Mouse (Mus musculus) intestine, embryonic 16.5 days (tissue): ENCODE data around the gene Pln. TPM values are rescaled to one million over a fixed set of nuclear protein-coding genes. Genes with fewer than 3 reads are reported as not detected.

Source experiments
- ATAC-seq: fragments of 200-750 bp; cut with Nextera tagmentation; 2 replicates; pipeline ENCODE4 v1.8.0; 2017; ENCODE audit warnings: moderate TSS enrichment, moderate library complexity
- H3K27ac ChIP-seq: fragments of 300-500 bp; sonication (generic); 2 replicates; pipeline ENCODE4 v1.5.1; 2014; ENCODE audit warnings: mild to moderate bottlenecking, low read length
- H3K27me3 ChIP-seq: fragments of 300-500 bp; sonication (generic); replicated peaks from 2 replicates; pipeline ENCODE4 v1.6.1; 2014; ENCODE audit warnings: low read length, control low read depth, mixed read lengths; ENCODE audit not compliant: control insufficient read depth, insufficient read depth
- H3K36me3 ChIP-seq: fragments of 300-500 bp; sonication (generic); 2 replicates; pipeline ENCODE4 v1.6.1; 2014; ENCODE audit warnings: low read length, control low read depth; ENCODE audit not compliant: control insufficient read depth, insufficient read depth
- H3K4me1 ChIP-seq: fragments of 300-500 bp; sonication (generic); 2 replicates; pipeline ENCODE4 v1.6.1; 2014; ENCODE audit warnings: low read length, control low read depth, mixed read lengths; ENCODE audit not compliant: control insufficient read depth, insufficient read depth
- H3K4me2 ChIP-seq: fragments of 300-500 bp; sonication (generic); 2 replicates; pipeline ENCODE4 v1.6.1; 2014; ENCODE audit warnings: low read depth, low read length, control low read depth
- H3K4me3 ChIP-seq: fragments of 300-500 bp; sonication (generic); 2 replicates; pipeline ENCODE4 v1.5.1; 2014; ENCODE audit warnings: mild to moderate bottlenecking, low read length
- H3K9ac ChIP-seq: fragments of 300-500 bp; sonication (generic); 2 replicates; pipeline ENCODE4 v1.6.1; 2014; ENCODE audit warnings: low read depth, low read length
- H3K9me3 ChIP-seq: fragments of 300-500 bp; sonication (generic); 2 replicates; pipeline ENCODE4 v1.6.1; 2016; ENCODE audit warnings: low read length, control low read depth; ENCODE audit not compliant: control insufficient read depth
- WGBS: fragments of 180-500 bp; shearing (Covaris S2); extraction: QIAGEN DNeasy Blood & Tissue Kit; methylation state at CpG from one replicate; pipeline ENCODE4 v1.1.7; 2014; 5-methylcytosine and 5-hydroxymethylcytosine counted together
- polyA plus RNA-seq: library from polyadenylated mRNA; unstranded; fragments of >200 nt; fragmentation: Nextera tagmentation; extraction: Ambion mirVana; gene quantifications from 2 replicates; pipeline ENCODE4 v1.2.1, GENCODE M21; 2015

Gene Pln
- polyA plus RNA-seq, 1 experiment from 2014 or later: 0.91 TPM

- Histone ChIP-seq H3K4me3 (peak within 1 kb of the TSS; percentile 88), H3K9ac (peak within 1 kb of the TSS; percentile 95), H3K27ac (peak within 1 kb of the TSS; percentile 96), H3K4me1 (peaks cover 3% of the 10 kb centered on the region; the same call in 1 of the 2 replicates), H3K27me3 (no peaks in the 10 kb centered on the region), H3K9me3 (no peaks in the 10 kb centered on the region), H3K36me3 (no peaks in the 10 kb centered on the region), H3K4me2 (peak within 1 kb of the TSS; percentile 70)
- WGBS: under 1% methylated on average over 31 of the region's 31 CpGs
- ATAC-seq: peak; percentile 99
Measured at GRCm38 (mm10) chr10:53379709-53380106, 42.2 kb downstream of the Pln start, which contains the start of gene Cep85l. TSS of gene Cep85l (minus strand) at chr10:53379947.

GRCm38 (mm10) chr10:53382696-53383365 lies 45.4 kb downstream of the Pln start:
- no peaks in the 10 kb centered on the region for H3K27me3 ChIP-seq
- H3K4me1 ChIP-seq: peaks cover 3% of the 10 kb centered on the region; the same call in 1 of the 2 replicates
- no peak overlapping the region for H3K27ac ChIP-seq
- H3K9ac ChIP-seq: no peak overlapping the region
- ATAC-seq: peak; percentile 20; the same call in 1 of the 2 replicates
- WGBS: 60% methylated on average over 7 of the region's 7 CpGs
- no peaks in the 10 kb centered on the region for H3K36me3 ChIP-seq
- H3K4me3 ChIP-seq: no peak overlapping the region
- H3K4me2 ChIP-seq: no peak overlapping the region
- H3K9me3 ChIP-seq: no peaks in the 10 kb centered on the region

GRCm38 (mm10) chr10:53384896-53385295 lies 47.4 kb downstream of the Pln start:
- no peak overlapping the region for H3K27ac ChIP-seq
- WGBS: 77% methylated on average over 1 of the region's 1 CpGs
- no peaks in the 10 kb centered on the region for H3K36me3 ChIP-seq
- peaks cover 3% of the 10 kb centered on the region; the same call in 1 of the 2 replicates for H3K4me1 ChIP-seq
- no peak overlapping the region for H3K9ac ChIP-seq
- H3K9me3 ChIP-seq: no peaks in the 10 kb centered on the region
- no peak overlapping the region for H3K4me2 ChIP-seq
- no peaks in the 10 kb centered on the region for H3K27me3 ChIP-seq
- ATAC-seq: no peak
- H3K4me3 ChIP-seq: no peak overlapping the region

- Histone ChIP-seq H3K27ac (no peak overlapping the region), H3K4me1 (no peaks in the 10 kb centered on the region), H3K27me3 (no peaks in the 10 kb centered on the region), H3K36me3 (no peaks in the 10 kb centered on the region), H3K4me3 (no peak overlapping the region), H3K4me2 (no peak overlapping the region), H3K9me3 (no peaks in the 10 kb centered on the region), H3K9ac (no peak overlapping the region)
- ATAC-seq: no peak
- WGBS: 55% methylated on average over 5 of the region's 5 CpGs
Measured at GRCm38 (mm10) chr10:53385438-53385837, 48.0 kb downstream of the Pln start.

- ATAC-seq: no peak
- WGBS: 66% methylated on average over 6 of the region's 6 CpGs
- Histone ChIP-seq H3K27ac (no peak overlapping the region), H3K4me3 (no peak overlapping the region), H3K36me3 (no peaks in the 10 kb centered on the region), H3K4me2 (no peak overlapping the region), H3K9me3 (no peaks in the 10 kb centered on the region), H3K27me3 (no peaks in the 10 kb centered on the region), H3K4me1 (no peaks in the 10 kb centered on the region), H3K9ac (no peak overlapping the region)
Measured at GRCm38 (mm10) chr10:53388227-53388920, 50.9 kb downstream of the Pln start.

GRCm38 (mm10) chr10:53394923-53395629 lies 57.6 kb downstream of the Pln start:
- no peaks in the 10 kb centered on the region for H3K4me1 ChIP-seq
- H3K36me3 ChIP-seq: no peaks in the 10 kb centered on the region
- no peaks in the 10 kb centered on the region for H3K27me3 ChIP-seq
- no peak overlapping the region for H3K4me3 ChIP-seq
- H3K9me3 ChIP-seq: no peaks in the 10 kb centered on the region
- no peak overlapping the region for H3K4me2 ChIP-seq
- no peak overlapping the region for H3K9ac ChIP-seq
- no peak for ATAC-seq
- WGBS: 76% methylated on average over 9 of the region's 9 CpGs
- no peak overlapping the region for H3K27ac ChIP-seq

Other genes with a start within 250 kb of the Pln start
- 1.3 and 1.8 TPM in 2 replicates for gene Cep85l, start 42.3 kb downstream of the Pln start, polyA plus RNA-seq